Mouse (Mus musculus): Measurements from ENCODE around the gene 1600014C10Rik. TPM values are rescaled to one million over a fixed set of nuclear protein-coding genes. Genes with fewer than 3 reads are reported as not detected.

The 1600014C10Rik gene
- total RNA-seq, 4 experiments from 2014 or later, result 24.6 to 30.9 (median 28.9) TPM

- DNase-seq (ENCODE audit: low spot score in 2 of 2), result no peak
These were observed 31.6 kb downstream of the 1600014C10Rik start for GRCm38 (mm10) chr7:38214473-38215214.

- DNase-seq (ENCODE audit: low spot score in 2 of 2), result no peak
These were observed 32.3 kb downstream of the 1600014C10Rik start for GRCm38 (mm10) chr7:38215281-38215680.

- DNase-seq (ENCODE audit: low spot score in 2 of 2), result no peak
These were observed 32.7 kb downstream of the 1600014C10Rik start for GRCm38 (mm10) chr7:38215697-38216096.

- DNase-seq (ENCODE audit: low spot score in 2 of 2), result peak; percentile 73 to 77
These were observed 34.6 kb downstream of the 1600014C10Rik start for GRCm38 (mm10) chr7:38217417-38218171.

- no peak for DNase-seq (ENCODE audit: low spot score in 2 of 2)
These were observed 35.8 kb downstream of the 1600014C10Rik start for GRCm38 (mm10) chr7:38218631-38219367.

GRCm38 (mm10) chr7:38219526-38219925, 36.5 kb downstream of the 1600014C10Rik start:
- no peak for DNase-seq (ENCODE audit: low spot score in 2 of 2)

- DNase-seq (ENCODE audit: low spot score in 2 of 2), result no peak
These were observed 37.8 kb downstream of the 1600014C10Rik start for GRCm38 (mm10) chr7:38220866-38221265.

- DNase-seq (ENCODE audit: low spot score in 2 of 2), result no peak
These were observed 41.8 kb downstream of the 1600014C10Rik start for GRCm38 (mm10) chr7:38224577-38225369.

GRCm38 (mm10) chr7:38226226-38226625, 43.2 kb downstream of the 1600014C10Rik start:
- DNase-seq (ENCODE audit: low spot score in 2 of 2), result no peak

- peak; percentile 43 to 47 for DNase-seq (ENCODE audit: low spot score in 2 of 2)
These were observed 44.3 kb downstream of the 1600014C10Rik start for GRCm38 (mm10) chr7:38227181-38227899.

- DNase-seq (ENCODE audit: low spot score in 2 of 2), result peak; percentile 67 to 78
These were observed 44.9 kb downstream of the 1600014C10Rik start, which contains the start of gene Plekhf1 for GRCm38 (mm10) chr7:38227900-38228298. TSS of gene Plekhf1 (minus strand) at chr7:38228016.

- DNase-seq (ENCODE audit: low spot score in 2 of 2), result no peak
These were observed 45.3 kb downstream of the 1600014C10Rik start for GRCm38 (mm10) chr7:38228329-38228728.

- DNase-seq (ENCODE audit: low spot score in 2 of 2), result no peak
These were observed 47.3 kb downstream of the 1600014C10Rik start for GRCm38 (mm10) chr7:38230285-38230684.

GRCm38 (mm10) chr7:38236400-38237105, 53.5 kb downstream of the 1600014C10Rik start:
- DNase-seq (ENCODE audit: low spot score in 2 of 2), result no peak

GRCm38 (mm10) chr7:38237140-38237539, 54.1 kb downstream of the 1600014C10Rik start:
- no peak for DNase-seq (ENCODE audit: low spot score in 2 of 2)

- DNase-seq (ENCODE audit: low spot score in 2 of 2), result no peak
These were observed 59.4 kb downstream of the 1600014C10Rik start for GRCm38 (mm10) chr7:38242417-38242816.

Measured in layer of hippocampus, adult 8-10 months (tissue).